Mouse (Mus musculus): ENCODE results near the gene Tcte1.

DNA sequence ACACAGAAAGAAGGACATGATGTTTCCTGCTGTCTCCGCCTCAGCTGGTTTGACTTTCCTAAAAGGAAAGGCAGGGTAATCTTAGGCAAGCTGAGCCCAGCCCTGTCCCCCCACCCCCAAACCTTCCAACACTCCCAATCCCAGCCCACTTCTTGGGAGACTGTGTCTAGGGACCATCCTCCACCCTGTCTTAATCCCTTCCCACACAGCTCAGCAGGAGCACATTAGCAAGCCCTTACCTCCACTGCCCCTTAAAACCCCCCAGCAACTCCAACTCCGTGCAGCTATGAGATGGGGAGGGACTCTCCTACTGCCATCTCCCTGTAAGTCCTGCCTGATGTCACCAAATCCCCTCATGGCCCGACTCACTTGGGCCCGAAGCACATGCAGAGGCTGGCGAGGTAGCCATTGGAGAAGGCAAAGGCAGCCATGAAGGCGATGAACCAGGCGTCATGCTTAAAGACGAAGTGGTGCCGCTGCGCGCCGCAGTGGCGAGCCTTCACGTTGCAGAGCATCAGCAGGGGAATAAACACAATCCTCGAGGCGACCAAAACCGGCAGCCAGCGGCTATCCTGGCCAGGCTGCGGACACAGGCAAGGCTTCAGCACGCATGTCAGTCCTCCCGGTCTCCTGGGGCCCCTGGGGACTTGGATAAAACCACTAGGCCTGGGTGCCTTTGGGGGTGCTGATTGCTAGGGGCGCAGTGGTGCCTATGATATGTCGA is 62.7 kb downstream of the Tcte1 start:
- TF ChIP-seq GATA1 (IDR thresholded peaks at IDR 0.05; ENCODE audit: low read length) (no peak), TAL1 (IDR thresholded peaks at IDR 0.05; ENCODE audit: low read length) (no peak)
